Mouse (Mus musculus) lung, embryonic 16.5 days (tissue): ENCODE results near the gene Ano3. TPM values are rescaled to one million over a fixed set of nuclear protein-coding genes. Genes with fewer than 3 reads are reported as not detected.

Source experiments
- ATAC-seq: fragments of 200-750 bp; cut with Nextera tagmentation; 2 replicates; pipeline ENCODE4 v1.8.0; 2017; ENCODE audit warnings: low read depth, mild to moderate bottlenecking, moderate library complexity
- H3K27ac ChIP-seq: fragments of 300-500 bp; sonication (generic); 2 replicates; pipeline ENCODE4 v1.5.1; 2014; ENCODE audit warnings: mild to moderate bottlenecking, control low read depth, low read length
- H3K27me3 ChIP-seq: fragments of 300-500 bp; sonication (generic); 2 replicates; pipeline ENCODE4 v1.6.1; 2014; ENCODE audit warnings: low read depth, low read length, mixed read lengths; ENCODE audit not compliant: control insufficient read depth, insufficient read depth
- H3K36me3 ChIP-seq: fragments of 300-500 bp; sonication (generic); 2 replicates; pipeline ENCODE4 v1.6.1; 2014; ENCODE audit warnings: low read length; ENCODE audit not compliant: control insufficient read depth, insufficient read depth
- H3K4me1 ChIP-seq: fragments of 300-500 bp; sonication (generic); replicated peaks from 2 replicates; pipeline ENCODE4 v1.6.1; 2014; ENCODE audit warnings: low read length, mixed read lengths; ENCODE audit not compliant: control insufficient read depth, insufficient read depth
- H3K4me2 ChIP-seq: fragments of 300-500 bp; sonication (generic); 2 replicates; pipeline ENCODE4 v1.6.1; 2014; ENCODE audit warnings: low read depth, low read length, control low read depth
- H3K4me3 ChIP-seq: fragments of 300-500 bp; sonication (generic); 2 replicates; pipeline ENCODE4 v1.5.1; 2014; ENCODE audit warnings: mild to moderate bottlenecking, low read length, control low read depth
- H3K9ac ChIP-seq: fragments of 300-500 bp; sonication (generic); 2 replicates; pipeline ENCODE4 v1.6.1; 2014; ENCODE audit warnings: low read length, control low read depth
- H3K9me3 ChIP-seq: fragments of 300-500 bp; sonication (generic); 2 replicates; pipeline ENCODE4 v1.6.1; 2016; ENCODE audit warnings: low read length; ENCODE audit not compliant: control insufficient read depth
- WGBS: fragments of 180-500 bp; shearing (Covaris S2); extraction: QIAGEN DNeasy Blood & Tissue Kit; methylation state at CpG from one replicate; pipeline ENCODE4 v1.1.7; 2014; 5-methylcytosine and 5-hydroxymethylcytosine counted together
- polyA plus RNA-seq: library from polyadenylated mRNA; unstranded; fragments of >200 nt; fragmentation: Nextera tagmentation; extraction: Ambion mirVana; gene quantifications from 2 replicates; pipeline ENCODE4 v1.2.1, GENCODE M21; 2015

Gene Ano3
- polyA plus RNA-seq, 1 experiment from 2014 or later = not detected

DNA sequence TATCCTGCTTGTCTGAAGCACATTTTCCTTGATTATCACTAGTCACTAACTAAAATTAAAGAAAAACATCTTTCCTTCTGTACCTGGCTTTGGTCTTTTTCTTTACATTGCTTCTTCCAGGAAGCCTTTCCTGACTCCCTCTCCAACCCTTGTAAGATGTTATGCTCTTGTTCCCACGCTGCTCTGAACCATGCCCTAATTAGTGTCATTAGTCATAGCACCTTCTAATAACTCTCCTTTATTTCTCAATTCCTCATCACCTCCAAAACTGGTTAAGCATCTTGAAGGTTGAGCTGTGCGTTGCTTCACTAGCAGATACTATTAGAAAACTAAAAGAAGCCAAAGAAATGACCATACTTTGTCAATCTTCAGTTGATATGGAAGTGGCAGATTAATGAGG, 193.2 kb downstream of the Ano3 start:
- Histone ChIP-seq H3K4me2 (no peak overlapping the region), H3K9ac (no peak overlapping the region), H3K27me3 (no peaks in the 10 kb centered on the region), H3K9me3 (no peaks in the 10 kb centered on the region), H3K4me1 (no peaks in the 10 kb centered on the region), H3K27ac (no peak overlapping the region), H3K4me3 (no peak overlapping the region), H3K36me3 (no peaks in the 10 kb centered on the region)
- 72% methylated on average over 2 of the region's 2 CpGs for WGBS
- no peak for ATAC-seq

DNA sequence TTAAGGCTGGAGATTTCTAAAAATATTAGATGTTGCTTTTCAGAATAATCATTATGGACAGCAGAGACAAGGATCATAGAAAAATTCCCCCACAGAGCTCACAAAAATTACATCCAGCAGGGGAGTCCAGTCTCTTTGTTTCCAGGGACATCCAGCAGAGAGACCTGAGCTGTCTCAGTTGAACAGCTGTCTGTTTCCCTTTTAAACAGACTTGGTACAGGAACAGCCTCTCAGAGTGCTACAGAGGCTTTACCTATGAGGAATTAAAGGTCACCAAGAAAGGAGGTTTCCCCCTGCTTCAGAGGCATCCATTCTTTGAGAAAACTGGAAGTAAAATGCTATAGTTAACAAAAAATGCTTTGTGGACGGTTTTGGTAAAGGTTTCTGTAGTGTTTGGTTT, 210.2 kb downstream of the Ano3 start:
- no peaks in the 10 kb centered on the region for H3K27me3 ChIP-seq
- H3K36me3 ChIP-seq = no peaks in the 10 kb centered on the region
- WGBS = 55% methylated on average over 1 of the region's 1 CpGs
- no peak overlapping the region for H3K9ac ChIP-seq
- H3K9me3 ChIP-seq = no peaks in the 10 kb centered on the region
- no peaks in the 10 kb centered on the region for H3K4me1 ChIP-seq
- no peak overlapping the region for H3K4me2 ChIP-seq
- no peak overlapping the region for H3K27ac ChIP-seq
- H3K4me3 ChIP-seq = no peak overlapping the region
- ATAC-seq = no peak

DNA sequence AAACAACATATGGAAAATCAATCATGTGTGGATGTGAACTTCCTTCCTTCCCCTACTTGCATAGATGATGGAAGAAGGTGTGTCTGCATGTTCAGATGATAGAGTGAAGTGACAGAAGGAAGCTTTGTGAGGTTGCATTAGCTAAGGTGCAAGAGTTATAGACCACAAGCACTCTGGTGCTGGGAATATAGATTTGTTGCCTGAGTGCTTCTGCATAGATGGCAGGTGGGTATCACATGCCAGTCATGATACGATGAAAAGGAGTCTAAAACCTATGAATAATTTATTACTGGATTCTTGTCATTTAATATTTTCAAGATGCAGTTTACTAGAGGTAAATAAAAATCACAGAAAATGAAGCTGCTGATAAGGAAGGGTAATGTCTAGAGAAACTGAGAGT, 210.9 kb downstream of the Ano3 start:
- H3K9me3 ChIP-seq = no peaks in the 10 kb centered on the region
- H3K4me3 ChIP-seq = no peak overlapping the region
- WGBS = 82% methylated on average over 1 of the region's 1 CpGs
- no peaks in the 10 kb centered on the region for H3K27me3 ChIP-seq
- H3K36me3 ChIP-seq = no peaks in the 10 kb centered on the region
- H3K4me2 ChIP-seq = no peak overlapping the region
- no peak for ATAC-seq
- H3K4me1 ChIP-seq = no peaks in the 10 kb centered on the region
- no peak overlapping the region for H3K9ac ChIP-seq
- H3K27ac ChIP-seq = no peak overlapping the region

GRCm38 (mm10) chr2:110737981-110738380, 212.7 kb downstream of the Ano3 start:
- H3K9ac ChIP-seq = no peak overlapping the region
- no peak overlapping the region for H3K4me3 ChIP-seq
- no peaks in the 10 kb centered on the region for H3K36me3 ChIP-seq
- no peaks in the 10 kb centered on the region for H3K9me3 ChIP-seq
- H3K4me1 ChIP-seq = no peaks in the 10 kb centered on the region
- no peak for ATAC-seq
- H3K27ac ChIP-seq = no peak overlapping the region
- no peaks in the 10 kb centered on the region for H3K27me3 ChIP-seq
- H3K4me2 ChIP-seq = no peak overlapping the region
- WGBS = 63% methylated on average over 2 of the region's 2 CpGs

GRCm38 (mm10) chr2:110737236-110737635, 213.5 kb downstream of the Ano3 start:
- WGBS = 62% methylated on average over 4 of the region's 4 CpGs
- no peaks in the 10 kb centered on the region for H3K36me3 ChIP-seq
- no peaks in the 10 kb centered on the region for H3K27me3 ChIP-seq
- no peaks in the 10 kb centered on the region for H3K9me3 ChIP-seq
- no peaks in the 10 kb centered on the region for H3K4me1 ChIP-seq
- H3K4me2 ChIP-seq = no peak overlapping the region
- H3K9ac ChIP-seq = no peak overlapping the region
- no peak for ATAC-seq
- no peak overlapping the region for H3K4me3 ChIP-seq
- no peak overlapping the region for H3K27ac ChIP-seq

GRCm38 (mm10) chr2:110726106-110726505, 224.6 kb downstream of the Ano3 start:
- no peak overlapping the region for H3K4me2 ChIP-seq
- H3K4me3 ChIP-seq = no peak overlapping the region
- H3K27ac ChIP-seq = no peak overlapping the region
- H3K9me3 ChIP-seq = no peaks in the 10 kb centered on the region
- H3K36me3 ChIP-seq = no peaks in the 10 kb centered on the region
- no peaks in the 10 kb centered on the region for H3K4me1 ChIP-seq
- no peak for ATAC-seq
- H3K27me3 ChIP-seq = no peaks in the 10 kb centered on the region
- H3K9ac ChIP-seq = no peak overlapping the region

- H3K9me3 ChIP-seq = no peaks in the 10 kb centered on the region
- no peak overlapping the region for H3K27ac ChIP-seq
- WGBS = 82% methylated on average over 1 of the region's 1 CpGs
- H3K36me3 ChIP-seq = no peaks in the 10 kb centered on the region
- no peak overlapping the region for H3K9ac ChIP-seq
- no peak for ATAC-seq
- H3K4me2 ChIP-seq = no peak overlapping the region
- no peaks in the 10 kb centered on the region for H3K4me1 ChIP-seq
- H3K27me3 ChIP-seq = no peaks in the 10 kb centered on the region
- H3K4me3 ChIP-seq = no peak overlapping the region
These were observed 228.5 kb downstream of the Ano3 start for GRCm38 (mm10) chr2:110722208-110722607.

- no peaks in the 10 kb centered on the region for H3K9me3 ChIP-seq
- H3K9ac ChIP-seq = no peak within 1 kb of the TSS
- no peaks in the 10 kb centered on the region for H3K4me1 ChIP-seq
- H3K4me2 ChIP-seq = no peak within 1 kb of the TSS
- no peaks in the 10 kb centered on the region for H3K27me3 ChIP-seq
- whole genome bisulfite sequencing = 41% methylated on average over 3 of the region's 3 CpGs
- H3K27ac ChIP-seq = no peak within 1 kb of the TSS
- no peak within 1 kb of the TSS for H3K4me3 ChIP-seq
- no peak for ATAC-seq
- no peaks in the 10 kb centered on the region for H3K36me3 ChIP-seq
These were observed 229.4 kb downstream of the Ano3 start, which contains the start of gene Muc15 for GRCm38 (mm10) chr2:110721290-110721753. Muc15 (plus strand) TSS chr2:110721340.

DNA sequence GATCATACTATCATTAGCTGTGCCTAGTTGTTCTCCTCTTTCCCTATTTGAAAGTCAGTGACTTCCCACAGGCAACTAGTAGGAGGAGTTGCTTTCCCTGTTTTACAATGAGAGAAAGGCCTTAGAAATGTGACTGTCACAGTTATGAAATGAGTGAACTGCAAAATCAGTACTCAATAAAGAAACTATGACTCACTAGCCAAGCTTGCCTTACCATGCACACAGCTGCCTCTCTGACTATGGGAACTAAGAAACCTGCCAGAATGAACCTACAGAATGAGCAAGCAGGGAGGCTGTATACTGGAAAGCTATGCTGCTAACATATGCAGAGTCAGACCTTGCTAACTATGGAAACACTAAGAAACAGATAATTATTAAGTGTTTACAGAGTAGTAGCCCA, 231.7 kb downstream of the Ano3 start:
- H3K4me1 ChIP-seq = no peaks in the 10 kb centered on the region
- H3K36me3 ChIP-seq = no peaks in the 10 kb centered on the region
- H3K27me3 ChIP-seq = no peaks in the 10 kb centered on the region
- no peak overlapping the region for H3K4me2 ChIP-seq
- H3K9ac ChIP-seq = no peak overlapping the region
- no peak overlapping the region for H3K4me3 ChIP-seq
- ATAC-seq = no peak
- no peak overlapping the region for H3K27ac ChIP-seq
- H3K9me3 ChIP-seq = no peaks in the 10 kb centered on the region

DNA sequence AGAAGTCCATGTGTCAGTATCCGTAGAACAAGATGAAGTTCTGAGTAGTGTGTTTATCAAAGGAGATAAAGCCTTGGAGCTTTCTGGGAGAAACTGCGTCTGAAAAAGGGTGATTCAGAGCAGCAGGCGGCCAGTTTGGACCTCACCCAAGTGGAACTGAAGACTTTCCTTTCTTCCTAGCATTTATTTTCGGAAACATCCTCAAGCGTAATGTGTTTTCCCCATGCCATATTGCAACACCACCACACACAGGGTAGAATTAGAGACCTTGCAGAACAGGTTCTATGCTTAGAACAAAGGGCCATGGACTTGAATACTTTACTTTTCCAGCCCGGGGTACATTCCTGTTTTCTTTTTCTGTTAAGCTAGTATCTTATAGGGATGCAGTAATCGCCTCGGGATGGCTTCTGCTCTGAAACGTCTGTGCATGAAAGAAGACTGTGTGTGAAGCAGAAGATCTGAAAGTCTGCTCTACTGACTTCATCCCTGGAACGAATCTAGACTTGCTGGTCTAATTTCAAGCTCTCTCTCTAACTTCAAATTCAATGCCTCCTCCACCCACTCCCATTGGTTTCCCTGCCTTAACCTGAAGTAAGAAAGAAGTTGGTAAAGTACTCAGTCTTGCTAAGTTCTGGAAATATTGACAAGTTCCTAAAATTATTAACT, 240.5 kb downstream of the Ano3 start:
- Histone ChIP-seq H3K36me3 (no peaks in the 10 kb centered on the region), H3K4me2 (no peak overlapping the region), H3K27me3 (no peaks in the 10 kb centered on the region), H3K4me3 (no peak overlapping the region), H3K4me1 (no peaks in the 10 kb centered on the region), H3K9ac (no peak overlapping the region), H3K27ac (no peak overlapping the region), H3K9me3 (no peaks in the 10 kb centered on the region)
- ATAC-seq = no peak
- WGBS = 55% methylated on average over 10 of the region's 10 CpGs
